Mouse (Mus musculus) thymus, postnatal 10 days (tissue): ENCODE results near the gene Btbd16.

Source experiments
- DNase-seq, 2 experiments: peaks; one replicate each; pipeline ENCODE4 v3.0.0; 2021; ENCODE audit warnings: low spot score in 2 of 2

Btbd16 gene

DNA sequence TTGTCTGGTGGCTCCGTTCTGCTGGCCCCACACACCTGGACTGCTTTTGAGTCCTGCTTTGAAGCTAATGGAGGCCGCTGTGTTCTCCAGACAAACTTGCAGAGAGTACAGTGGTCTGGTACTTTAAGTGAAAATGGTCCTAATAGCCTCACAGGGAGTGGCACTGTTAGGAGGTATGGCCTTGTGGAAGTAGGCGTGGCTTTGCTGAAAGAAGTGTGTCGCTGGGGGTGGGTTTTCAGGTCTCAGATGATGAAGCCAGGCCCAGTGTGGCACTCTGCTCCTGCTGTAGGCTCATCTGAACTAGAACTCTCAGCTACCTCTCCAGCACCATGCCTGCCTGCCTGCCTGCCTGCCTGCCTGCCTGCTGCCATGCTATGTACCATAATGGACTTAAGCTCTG, 5.7 kb upstream of the Btbd16 start:
- no peak for DNase-seq

DNA sequence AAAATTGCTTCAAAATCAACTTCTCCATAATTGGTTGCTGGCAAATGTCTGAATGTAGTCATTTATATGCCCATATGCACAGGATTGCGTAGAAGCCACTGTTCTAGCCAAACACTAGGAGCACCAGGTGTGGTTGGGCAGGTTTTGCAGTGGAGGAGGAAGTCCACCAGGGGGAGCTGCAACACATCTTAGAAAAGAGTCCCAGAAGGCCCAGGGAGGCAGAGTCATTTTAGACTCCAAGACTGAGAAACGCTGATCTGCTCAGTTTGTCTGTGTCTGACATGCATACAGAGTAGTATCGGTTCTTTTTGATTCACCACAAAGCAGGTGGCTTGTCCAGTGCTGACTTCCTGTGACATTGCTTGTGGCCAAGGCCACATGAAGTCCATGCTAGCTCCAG, 3.2 kb upstream of the Btbd16 start:
- DNase-seq = peak; percentile 72 to 87

DNA sequence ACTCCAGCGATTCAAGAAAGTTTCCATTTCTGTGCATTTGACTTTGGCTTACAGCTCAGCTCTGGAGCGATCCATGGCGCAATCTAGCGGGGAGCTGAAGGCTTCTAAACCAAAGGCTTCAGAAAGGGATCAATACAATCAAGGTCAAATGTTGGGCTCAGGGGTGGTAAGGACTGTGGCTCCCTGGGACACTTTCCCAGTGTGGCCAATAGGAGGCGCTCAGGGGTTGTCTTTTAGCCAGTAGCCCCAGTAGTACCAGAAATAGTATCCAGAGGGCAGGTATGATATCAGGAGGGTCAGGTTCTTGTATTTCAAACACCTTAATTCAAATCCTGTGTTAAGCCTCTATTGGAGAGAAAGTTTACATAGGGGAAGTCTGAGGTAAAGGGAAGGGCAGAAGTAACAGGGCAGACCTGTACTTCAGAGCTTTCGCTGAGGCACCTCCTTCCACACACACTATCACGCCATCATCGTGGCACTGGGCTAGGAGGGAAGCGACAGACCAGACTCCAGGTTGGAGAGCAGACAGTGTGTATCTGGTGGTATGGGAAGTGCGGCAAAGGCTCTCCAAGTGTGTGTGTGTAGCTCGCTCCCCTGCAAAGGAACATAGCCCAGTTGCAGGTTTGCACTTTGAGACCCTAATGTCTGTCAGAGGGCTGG, 568 bp upstream of the Btbd16 start:
- peak; percentile 27 to 68 for DNase-seq

DNA sequence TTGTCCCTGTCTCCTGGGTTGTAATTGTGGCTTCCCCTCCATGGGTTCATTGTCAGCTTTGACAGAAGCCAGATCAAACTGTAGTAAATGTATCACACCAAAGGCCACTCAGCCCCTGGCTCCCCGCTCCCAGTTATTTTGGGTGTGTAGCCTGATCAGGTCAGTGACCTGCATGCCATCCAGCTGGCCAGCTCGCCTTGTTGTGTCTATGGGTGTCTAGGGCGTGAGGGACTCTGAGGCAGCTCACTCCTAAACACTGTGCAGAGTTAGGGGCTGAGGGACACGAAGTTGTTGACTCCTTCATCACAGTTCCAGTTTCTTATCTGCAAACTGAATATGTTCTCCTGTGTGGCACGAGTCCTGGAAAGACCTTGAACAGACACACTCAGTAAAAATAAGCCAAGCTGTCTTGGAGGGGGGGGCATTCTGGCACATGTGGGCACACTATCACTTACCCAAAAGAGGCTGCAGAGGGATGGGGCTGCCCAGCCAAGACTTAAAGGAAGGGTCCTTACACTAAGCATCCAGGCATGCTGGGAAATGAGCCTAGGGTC, 7.1 kb downstream of the Btbd16 start:
- DNase-seq = no peak

DNA sequence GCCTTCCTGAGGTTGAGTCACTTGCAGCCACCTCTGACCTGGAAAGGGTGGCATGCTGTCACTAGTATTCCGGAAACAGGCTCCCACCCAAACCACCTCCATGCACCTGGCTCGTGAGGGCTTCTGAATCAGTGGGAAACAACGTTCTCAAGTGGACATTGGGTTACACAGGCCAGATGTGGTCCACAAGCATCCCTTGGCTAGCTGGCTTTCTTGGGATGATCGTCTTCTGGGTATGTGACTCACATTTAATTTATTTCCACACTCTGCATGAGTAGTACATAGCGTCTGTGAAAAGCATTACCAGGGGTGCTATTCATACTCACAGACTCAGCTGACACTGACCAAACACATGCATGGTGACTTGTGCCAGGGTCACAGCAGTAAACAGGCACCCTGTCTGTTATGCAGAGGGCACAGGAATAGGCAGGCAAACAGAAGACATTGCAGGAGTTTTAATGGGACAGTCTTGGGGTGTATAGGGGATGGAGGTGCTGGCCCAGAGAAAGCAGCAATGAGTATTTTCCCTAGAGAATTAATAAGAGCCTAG, 8.7 kb downstream of the Btbd16 start:
- no peak for DNase-seq

DNA sequence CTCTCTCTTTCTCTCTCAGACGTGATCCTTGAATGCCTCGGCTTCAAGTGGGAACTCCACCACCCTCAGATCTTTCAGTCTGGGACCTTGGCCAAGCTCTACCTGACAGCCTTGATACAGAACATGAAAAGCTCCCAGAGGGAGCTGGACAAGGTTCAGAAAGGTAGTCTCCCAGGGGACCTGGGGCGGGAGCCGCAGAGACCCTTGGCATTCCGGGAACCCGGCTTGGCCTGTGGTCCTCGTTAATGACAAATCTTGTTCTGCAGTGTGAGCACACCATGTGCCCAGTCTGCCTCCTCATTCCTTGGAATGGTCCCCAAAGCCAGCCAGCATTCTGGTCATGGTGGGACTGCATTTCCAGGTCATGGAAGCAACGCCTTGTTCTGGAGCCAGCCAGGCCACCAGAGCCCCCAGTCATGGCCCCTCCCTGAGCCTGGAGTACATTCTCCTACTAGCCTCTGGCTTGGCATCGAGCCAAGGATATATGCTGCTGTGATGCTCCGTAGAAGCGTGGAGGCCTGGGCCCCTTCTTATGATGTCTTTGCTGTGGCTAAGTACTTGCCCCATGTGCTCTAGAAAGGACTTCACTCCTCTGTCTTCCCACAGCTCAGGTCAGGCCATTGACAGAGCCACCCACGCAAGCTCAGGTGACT, 12.2 kb downstream of the Btbd16 start:
- DNase-seq = no peak

DNA sequence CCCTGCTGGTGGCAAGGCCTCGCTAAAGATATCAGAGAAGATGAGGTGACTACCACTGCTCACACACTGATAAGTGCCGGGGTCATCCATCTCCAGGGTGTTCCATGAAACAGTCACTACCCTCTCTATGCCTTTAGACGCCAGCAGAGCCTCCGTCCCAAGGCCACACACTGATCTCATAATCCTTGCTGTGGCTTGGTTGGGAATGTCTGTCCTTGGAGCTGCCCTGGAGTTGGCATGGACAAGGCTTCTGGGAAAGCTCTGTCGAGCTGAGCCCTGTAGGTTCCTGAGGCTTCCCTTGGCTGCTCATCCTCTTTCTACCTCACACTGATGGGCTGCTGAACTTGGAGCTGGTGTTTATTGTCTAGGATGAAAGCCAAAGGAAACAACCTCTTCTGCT, 12.8 kb downstream of the Btbd16 start:
- no peak for DNase-seq

DNA sequence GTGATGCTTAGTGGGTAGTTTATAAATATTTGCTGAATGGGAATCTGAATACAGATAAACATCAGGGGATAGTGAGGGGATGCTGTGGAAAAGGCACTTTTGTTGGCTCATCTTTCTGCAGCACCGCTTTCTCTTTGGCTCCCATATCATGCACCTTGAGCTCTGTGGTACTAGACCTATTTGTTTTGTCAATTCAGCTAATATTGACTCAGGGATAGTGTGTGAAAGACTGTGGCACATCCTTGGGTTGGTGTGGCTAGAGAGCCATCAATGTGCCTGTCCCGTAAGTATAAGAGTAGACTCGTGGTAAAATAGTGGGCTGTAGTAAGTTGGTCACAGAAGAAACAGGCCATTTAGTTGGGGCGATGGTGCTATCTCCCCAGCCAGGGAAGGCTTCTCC, 13.7 kb downstream of the Btbd16 start:
- no peak for DNase-seq

DNA sequence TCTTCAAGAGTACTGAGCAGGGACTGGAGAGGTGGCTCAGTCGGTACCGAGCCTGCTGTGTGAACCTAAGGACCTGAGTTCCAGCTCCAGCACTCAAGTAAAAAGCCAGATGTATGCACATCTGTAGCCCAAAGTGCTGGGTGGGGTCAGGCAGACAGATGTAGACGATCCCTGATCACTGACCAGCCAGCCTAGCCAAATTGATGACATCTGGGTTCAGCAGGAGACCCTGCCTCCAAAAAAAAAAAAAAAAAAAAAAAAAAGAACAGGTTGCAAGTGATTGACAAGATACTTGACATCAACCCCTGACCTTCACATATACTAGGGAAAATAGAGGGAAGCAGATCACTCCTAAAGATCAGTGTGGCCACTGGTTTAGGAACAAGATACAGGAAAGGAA, 15.1 kb downstream of the Btbd16 start:
- no peak for DNase-seq

DNA sequence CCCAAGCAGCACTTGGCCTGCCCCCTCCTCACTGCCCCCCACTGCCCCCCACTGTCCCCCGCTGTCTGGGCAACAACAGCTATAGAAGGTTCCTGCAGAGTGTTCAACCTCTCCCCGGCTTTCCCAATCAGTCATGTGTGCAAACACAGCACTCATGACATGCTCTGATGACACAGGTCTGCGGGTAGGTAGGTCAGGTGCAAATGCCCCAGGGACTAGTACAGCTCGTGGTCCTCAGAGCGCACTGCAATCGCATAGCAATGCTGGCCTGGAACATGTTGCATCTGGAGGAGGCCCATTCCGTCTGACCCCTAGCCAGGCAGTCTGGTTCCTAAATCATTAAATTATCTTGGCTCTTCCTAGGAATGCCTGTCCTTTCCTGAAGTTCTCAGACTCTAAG, 15.6 kb downstream of the Btbd16 start:
- DNase-seq = no peak

DNA sequence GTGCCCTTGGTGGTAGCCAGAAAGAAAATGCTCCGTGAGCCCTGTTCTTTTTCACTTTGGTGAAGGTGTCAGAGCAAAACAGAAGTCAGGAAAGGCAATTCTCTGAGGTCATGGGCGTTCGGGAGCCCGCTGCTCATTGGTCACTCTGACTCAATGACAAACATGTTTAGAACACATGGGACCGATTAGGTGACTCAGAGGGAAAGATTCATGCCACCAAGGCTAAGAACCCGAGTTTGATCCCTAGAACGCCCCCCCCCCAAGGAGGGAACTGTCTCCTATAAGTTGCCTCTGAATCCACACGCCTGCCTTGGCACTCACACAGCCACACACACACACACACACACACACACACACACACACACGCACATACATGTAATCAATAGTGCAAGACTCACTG, 19.8 kb downstream of the Btbd16 start:
- no peak for DNase-seq

DNA sequence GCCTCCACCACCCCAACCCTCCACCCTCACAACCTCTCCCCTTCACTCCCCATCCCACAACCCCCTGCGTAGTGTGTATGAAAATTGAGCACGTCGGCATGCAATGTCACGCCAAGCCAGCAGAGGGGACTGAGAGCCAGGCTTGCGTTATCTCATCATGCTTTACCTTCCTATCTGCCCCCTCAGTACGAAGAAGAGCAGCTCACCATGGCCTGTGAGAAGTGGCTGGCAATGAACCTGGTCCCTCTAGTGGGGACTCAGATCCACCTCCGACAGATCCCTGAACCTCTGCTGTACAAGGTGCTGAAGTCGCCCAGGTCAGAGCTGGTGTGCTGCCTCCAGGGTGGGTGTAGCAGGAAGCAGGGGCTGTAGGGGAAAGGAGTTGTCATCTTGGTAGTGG, 22.9 kb downstream of the Btbd16 start:
- DNase-seq = peak in 1 of 2 experiments; percentile 44

DNA sequence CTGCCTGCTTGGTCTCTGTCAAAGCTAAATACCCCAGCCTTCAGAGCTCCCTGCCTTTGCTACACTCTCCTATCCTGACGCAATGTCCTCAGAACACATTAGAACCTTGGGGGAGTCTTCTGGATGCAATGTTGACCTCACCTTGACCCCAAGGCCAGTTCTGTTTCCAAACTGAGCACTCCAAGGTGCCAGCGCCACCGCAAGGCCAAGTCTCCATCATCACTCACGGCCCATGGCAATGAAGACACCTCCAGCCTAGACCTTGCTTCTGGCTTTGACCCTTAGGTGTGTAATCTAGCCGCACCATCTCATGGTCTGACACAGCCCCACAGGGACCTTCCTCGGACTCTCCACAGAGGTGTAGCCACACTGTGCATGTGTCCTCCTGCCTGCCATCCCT, 23.7 kb downstream of the Btbd16 start:
- DNase-seq = no peak

DNA sequence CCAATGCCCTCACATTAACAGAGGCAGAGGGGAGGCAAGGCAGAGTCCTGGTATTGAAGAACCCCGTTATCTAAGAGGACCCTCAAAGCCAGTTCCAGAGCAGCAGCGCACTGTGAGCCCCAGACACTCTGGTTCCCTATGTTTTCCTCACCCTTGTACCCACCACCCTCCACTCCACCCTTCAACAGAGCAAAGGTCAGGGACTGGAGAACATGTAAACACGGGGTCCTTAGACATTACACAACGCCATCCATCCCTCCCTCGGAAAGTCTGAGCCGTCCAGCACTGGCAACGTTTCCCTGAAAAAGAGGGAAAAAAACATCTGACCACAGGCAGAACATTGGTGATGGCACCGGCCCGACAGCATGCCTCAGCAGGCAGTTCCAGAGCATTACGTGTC, 25.5 kb downstream of the Btbd16 start:
- DNase-seq = no peak

DNA sequence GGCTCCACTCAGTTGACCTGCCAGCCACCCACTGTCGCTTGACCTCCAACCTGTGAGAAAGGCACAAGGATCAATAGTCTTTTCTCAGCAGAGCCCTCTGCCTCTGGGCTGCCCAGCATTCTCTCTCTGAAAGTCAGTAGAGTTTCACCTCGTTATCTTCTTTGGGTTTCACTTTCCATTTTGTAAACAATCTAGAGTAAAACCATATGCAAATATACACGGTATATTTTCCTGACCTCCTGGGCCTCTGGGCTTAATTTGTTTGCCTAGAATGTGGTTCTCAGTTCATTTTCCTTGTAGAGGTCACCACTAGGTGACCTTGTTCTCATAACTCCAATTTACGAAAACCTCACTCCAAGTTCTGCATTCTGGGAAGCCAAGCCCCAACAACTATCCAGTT, 26.8 kb downstream of the Btbd16 start:
- no peak for DNase-seq

DNA sequence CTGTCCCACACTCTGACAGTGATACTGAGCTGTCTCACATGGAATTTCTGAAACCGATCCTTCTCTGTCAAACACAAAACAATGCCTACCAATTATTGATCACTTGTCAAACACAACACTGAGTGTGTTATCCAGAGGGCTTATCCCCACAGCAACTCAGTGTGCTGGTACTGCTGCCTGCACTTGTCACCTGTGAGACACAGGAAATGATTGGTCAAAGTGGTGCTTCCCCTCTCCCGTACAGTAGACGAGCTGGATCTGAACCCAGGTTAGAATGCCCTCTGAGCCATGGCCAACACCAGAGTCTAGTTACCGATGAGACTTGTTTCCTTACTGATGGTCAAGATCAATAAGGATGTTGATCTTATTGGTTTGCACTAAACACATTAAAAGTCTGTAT, 27.9 kb downstream of the Btbd16 start:
- DNase-seq = no peak

DNA sequence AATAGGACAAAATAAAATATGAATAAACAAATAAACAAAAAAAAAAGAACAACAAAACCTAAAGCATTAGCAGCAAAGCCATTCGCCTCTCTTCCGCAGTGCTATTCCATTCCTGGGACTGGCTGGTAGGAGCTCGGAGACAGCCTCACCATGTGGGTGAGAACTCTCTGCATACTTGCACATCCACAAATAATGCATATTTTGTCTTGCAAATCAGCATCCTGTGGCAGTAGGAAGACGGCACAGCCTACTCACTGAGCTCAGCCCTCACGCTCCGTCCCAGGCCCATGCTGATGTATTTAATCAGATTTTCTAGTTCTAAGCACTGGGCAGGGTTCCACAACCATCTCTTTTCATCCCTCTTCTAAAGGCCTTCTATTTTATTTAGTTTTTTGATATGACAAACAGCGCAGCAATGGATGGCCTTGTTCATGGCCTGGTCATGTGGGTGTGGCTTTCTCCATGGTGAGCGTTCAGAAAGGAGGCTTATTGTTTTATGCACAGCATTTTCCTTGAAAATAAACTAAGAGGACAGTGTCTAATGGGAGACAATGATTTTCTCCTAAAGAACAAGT, 29.5 kb downstream of the Btbd16 start:
- no peak for DNase-seq

DNA sequence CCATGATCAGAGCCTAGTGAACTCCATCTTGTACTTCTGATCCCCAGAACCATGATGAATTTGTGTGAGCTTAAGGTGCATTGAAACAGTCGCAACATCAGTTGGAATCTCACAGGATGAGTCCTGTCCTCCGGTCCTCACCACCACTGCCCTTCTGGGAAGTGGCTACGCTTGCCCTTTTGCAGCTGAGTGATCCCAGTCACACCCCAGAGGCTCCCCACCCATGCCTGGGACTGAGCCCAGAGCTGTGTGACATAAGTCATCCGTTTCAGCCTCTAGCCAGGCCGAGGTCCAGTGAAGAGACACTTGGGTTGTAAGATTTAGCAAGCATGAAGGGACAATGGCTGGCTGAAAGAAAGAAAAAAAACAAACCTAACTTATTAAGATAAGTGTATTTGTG, 31.1 kb downstream of the Btbd16 start:
- DNase-seq = no peak

DNA sequence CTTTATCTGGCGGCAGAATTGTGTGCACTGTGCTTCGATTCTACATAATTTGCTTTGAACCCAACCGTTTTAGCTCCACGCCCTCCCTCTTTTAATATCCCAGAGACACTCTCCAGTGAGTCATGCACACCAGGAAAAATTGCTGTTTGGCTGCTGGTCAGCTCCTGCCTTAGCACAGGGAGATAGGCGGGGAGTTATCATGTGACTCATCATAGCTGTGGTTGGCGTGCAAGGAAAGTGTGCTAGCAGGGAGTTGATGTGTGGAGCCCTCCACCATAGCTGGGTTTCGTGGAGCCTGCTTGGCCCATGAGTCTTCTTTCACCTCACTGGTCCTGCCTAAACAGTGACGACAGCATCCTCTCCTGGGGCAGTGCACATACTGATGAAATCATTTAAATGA, 33.9 kb downstream of the Btbd16 start:
- DNase-seq = no peak

DNA sequence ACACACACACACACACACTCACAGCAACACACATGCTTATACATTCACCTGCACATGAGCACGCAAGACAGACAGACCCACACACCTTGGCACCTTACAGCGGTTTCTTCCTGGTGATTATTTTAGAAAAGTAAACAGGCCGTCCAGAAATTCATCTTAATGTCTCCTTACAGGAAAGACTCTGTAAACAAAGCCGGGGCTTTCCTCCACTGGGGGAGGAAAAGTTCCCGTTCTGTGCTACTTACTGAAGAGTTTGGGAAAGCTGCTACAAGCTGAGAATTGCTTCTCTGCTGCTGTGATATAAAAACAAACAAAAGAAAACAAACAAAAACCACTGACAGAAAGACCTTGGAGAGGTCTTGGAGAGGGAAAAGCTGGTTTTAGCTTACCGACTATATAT, 34.8 kb downstream of the Btbd16 start:
- no peak for DNase-seq

DNA sequence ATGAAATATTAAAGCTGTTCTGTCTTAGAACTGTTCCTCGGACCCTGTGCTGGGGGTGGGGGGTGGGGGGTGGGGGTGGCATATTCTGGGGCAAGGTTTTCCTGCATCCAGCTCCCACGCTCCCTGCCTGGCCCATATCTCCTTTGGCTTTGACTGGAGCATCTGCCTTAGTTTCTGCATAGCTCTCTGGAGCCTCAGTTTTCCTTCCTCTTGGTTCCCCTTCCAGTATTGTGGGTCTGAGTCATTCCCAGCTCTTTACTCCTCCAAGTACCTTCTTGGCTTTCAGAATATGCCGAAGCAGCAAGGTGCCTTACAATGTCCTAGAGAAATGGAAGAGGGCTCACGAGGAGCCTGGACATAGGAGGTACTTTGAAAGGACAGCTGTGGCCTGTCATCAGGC, 36.4 kb downstream of the Btbd16 start:
- no peak for DNase-seq

DNA sequence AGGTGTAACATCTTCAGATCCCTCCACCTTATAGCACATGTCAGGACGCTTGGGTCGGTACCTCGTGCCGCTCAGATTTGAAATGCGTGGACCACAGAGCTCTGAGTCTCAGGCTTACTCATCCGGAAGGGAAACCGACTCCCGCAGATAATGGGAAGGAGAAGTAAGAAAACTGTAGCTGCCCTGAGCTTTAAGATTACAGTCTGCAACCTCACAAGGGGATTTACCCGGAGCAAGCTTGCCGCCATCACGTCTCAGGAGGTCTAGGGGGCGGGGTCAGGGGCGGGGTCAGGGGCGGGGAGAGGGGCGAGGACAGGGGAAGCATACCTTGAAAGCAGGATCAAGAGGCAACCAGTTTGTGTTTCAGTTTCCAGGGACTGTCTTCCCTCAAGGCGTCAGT, 38.5 kb downstream of the Btbd16 start:
- DNase-seq = no peak

DNA sequence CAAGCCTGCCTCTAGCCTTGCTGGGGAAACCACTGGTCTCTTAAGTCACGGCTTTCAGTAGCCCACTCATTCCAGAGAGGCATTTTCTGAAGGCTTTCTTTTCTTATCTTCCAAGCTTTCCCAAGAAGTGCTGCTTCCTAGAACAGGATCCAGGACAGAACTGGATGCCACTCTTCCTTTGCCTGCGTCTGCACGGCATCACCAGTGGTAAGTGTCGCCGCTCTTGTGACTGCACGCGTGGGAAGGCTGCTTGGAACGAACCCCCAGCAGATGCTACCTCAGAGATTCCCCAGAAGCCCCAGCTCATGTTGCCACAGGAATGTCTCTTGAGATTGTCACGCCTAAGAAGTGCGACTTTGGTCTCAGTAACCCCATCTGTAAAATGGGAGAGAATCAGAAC, 41.7 kb downstream of the Btbd16 start:
- no peak for DNase-seq
